ENCODE assay signal across 8 mouse cellular contexts in the genomic region with DNA sequence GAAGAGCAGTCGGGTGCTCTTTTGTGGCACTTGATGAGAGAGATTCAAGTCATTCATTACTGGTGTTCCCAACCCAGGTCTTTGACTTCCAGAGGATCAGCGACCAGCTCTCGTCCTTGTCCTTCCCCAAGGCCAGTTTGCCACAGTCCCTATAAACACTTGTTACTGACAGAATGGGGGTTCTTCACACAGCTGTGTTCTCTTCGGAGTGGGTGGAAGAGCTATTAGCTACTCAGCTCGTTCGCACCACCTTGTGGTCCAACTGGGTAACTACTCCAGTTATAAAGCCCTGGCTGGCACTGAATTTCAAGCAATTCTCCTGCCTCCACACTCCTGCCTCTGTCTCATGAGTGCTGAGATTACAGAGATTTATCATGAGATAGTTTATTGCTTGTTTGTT. TPM values are rescaled to one million over a fixed set of nuclear protein-coding genes. Genes with fewer than 3 reads are reported as not detected.
A peak's percentile ranks its signal among the peaks of the same experiment; 100 is the strongest.
DNase-seq lines count a peak whose midpoint lies in the region; ATAC-seq lines count a peak whose summit lies in the region.

No protein-coding gene starts in this region.

- H3K27me3 ChIP-seq in forebrain, embryonic 11.5 days (ENCODE audit: control insufficient read depth, insufficient read depth, low read length): no peaks in the 10 kb centered on the region

- intact Hi-C loops in heart, postnatal 25 days (cut with DNase I): loop anchor here (1.0 to 5.0 kb wide), 3 partner anchors 90 to 209 kb away; no protein-coding TSS in a partner anchor

- no peak overlapping the region for H3K4me2 ChIP-seq in forebrain, embryonic 11.5 days (ENCODE audit: low read depth, low read length, severe bottlenecking)

- H3K4me3 ChIP-seq in forebrain, embryonic 11.5 days (ENCODE audit: low read depth, low read length): no peak overlapping the region

- H3K27ac ChIP-seq in forebrain, embryonic 11.5 days (ENCODE audit: low read depth, low read length): no peak overlapping the region

- DNase-seq in cerebellum, adult 11-12 months: peak; percentile 35
- DNase-seq in adrenal gland, postnatal 25 days: peak; percentile 74
- peak; percentile 79 for DNase-seq in forebrain, embryonic 11.5 days (ENCODE audit: low spot score)
- peak; percentile 18 for DNase-seq in heart, postnatal 25 days (ENCODE audit: low spot score)
- DNase-seq in layer of hippocampus, postnatal 14 days (ENCODE audit: low spot score in 2 of 2): peak; percentile 68 to 73
- DNase-seq in skeletal muscle tissue, adult 2 months (ENCODE audit: low read depth, low spot score): peak; percentile 59

- no peak; the same call in 1 of the 2 replicates for ATAC-seq in cerebellum, adult (ENCODE audit: insufficient number of reproducible peaks, low FRiP score, low TSS enrichment)
- 0 out of 2 replicates have a peak, but pooled peaks have one; percentile 30 for ATAC-seq in forebrain, embryonic 11.5 days (replicated peaks; ENCODE audit: low FRiP score)
- ATAC-seq in megakaryocyte, adult 5-6 weeks (ENCODE audit: poor library complexity, severe bottlenecking): peak; percentile 86

- WGBS in forebrain, embryonic 11.5 days: 24% methylated on average over 6 of the region's 6 CpGs

- no peaks in the 10 kb centered on the region for H3K9me3 ChIP-seq in forebrain, embryonic 11.5 days (ENCODE audit: control insufficient read depth, low read length)

- no peak overlapping the region for H3K9ac ChIP-seq in forebrain, embryonic 11.5 days (ENCODE audit: low read length)

- no peaks in the 10 kb centered on the region for H3K36me3 ChIP-seq in forebrain, embryonic 11.5 days (ENCODE audit: control insufficient read depth, insufficient read depth, low read length)

- H3K4me1 ChIP-seq in forebrain, embryonic 11.5 days (replicated peaks; ENCODE audit: control insufficient read depth, insufficient read depth, low read length): no peaks in the 10 kb centered on the region

RNA-seq across cellular contexts. Expression of a gene that starts 14.5 kb away (rescaled TPM):
- total RNA-seq in adrenal gland, postnatal 25 days (2021): 45.0 and 45.5 TPM in 2 replicates
- 8.3 and 8.8 TPM in 2 replicates for polyA plus RNA-seq in forebrain, embryonic 11.5 days (2014; fragmentation: Nextera tagmentation; extraction: Ambion mirVana)
- 10 to 100 TPM; 45.5 to 46.7 TPM for total RNA-seq in heart, postnatal 25 days (2021)
- 100 to 1,000 TPM; 105 to 120 TPM for total RNA-seq in layer of hippocampus, postnatal 14 days (2021)
- 27.4 and 30.3 TPM in 2 replicates for total RNA-seq in megakaryocyte, adult 5-6 weeks (2015)
- 39.8 and 43.5 TPM in 2 replicates for total RNA-seq in megakaryocyte, adult 5-6 weeks (2017)

Comparison
In these comparisons a context has a peak if more than half of its experiments do, and no peak if none do; other contexts are left out.
1. DNase-seq: peak in every context shown above with its lines; median percentile 79 in forebrain, embryonic 11.5 days; 74 in adrenal gland, postnatal 25 days; 70 in layer of hippocampus, postnatal 14 days; 59 in skeletal muscle tissue, adult 2 months; 35 in cerebellum, adult 11-12 months; 18 in heart, postnatal 25 days.